Mouse (Mus musculus): ENCODE data around the gene Wdr53.

- TF ChIP-seq CTCF (IDR thresholded peaks at IDR 0.05; ENCODE audit: low read depth) (no peak), EP300 (IDR thresholded peaks at IDR 0.05; ENCODE audit: low read depth) (no peak)
These were observed 46.1 kb upstream of the Wdr53 start for GRCm38 (mm10) chr16:32201004-32201325.
